Comparison of ENCODE assay signal across 10 mouse cellular contexts in the genomic region with DNA sequence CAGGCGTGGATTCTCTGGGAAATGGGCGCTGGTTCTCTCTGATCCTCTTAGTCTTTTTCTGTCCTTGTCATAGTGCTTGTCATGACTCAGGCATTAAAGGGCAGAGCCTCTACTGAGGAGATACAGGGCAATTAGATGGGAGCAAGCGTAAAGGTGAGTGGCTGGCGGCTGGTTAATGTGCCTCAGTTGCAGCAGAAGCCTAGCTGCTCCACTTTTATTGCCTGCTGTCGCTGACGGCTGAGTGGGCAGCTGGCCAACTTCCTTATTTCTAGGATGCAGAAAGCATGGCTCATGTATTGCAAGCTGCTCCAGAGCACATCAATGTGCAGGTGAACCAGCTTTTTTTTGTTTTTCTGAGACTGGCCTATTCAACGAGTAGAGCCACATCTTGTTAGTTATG. TPM values are rescaled to one million over a fixed set of nuclear protein-coding genes. Genes with fewer than 3 reads are reported as not detected.
A peak's percentile ranks its signal among the peaks of the same experiment; 100 is the strongest.
DNase-seq lines count a peak whose midpoint lies in the region; ATAC-seq lines count a peak whose summit lies in the region.
"Had no signal": no experiment of that assay in that cellular context is flagged by ENCODE, and none has a peak within 500 bp of the region (broad histone marks: within the 10 kb centered on the region; RNA-seq: fewer than 3 reads in every experiment).

No protein-coding gene starts in this region.

- 77% methylated on average over 7 of the region's 7 CpGs for WGBS in midbrain, embryonic 14.5 days
- WGBS in midbrain, embryonic 16.5 days, result 80% methylated on average over 7 of the region's 7 CpGs
- WGBS in large intestine, adult 2 months, result 21% methylated on average over 7 of the region's 7 CpGs
- WGBS in forebrain, embryonic 15.5 days, result 65% methylated on average over 7 of the region's 7 CpGs

- no peak overlapping the region for H3K4me2 ChIP-seq in midbrain, embryonic 14.5 days (ENCODE audit: low read length)
- no peak overlapping the region for H3K4me2 ChIP-seq in midbrain, embryonic 16.5 days (ENCODE audit: low read length)
- no peak overlapping the region for H3K4me2 ChIP-seq in forebrain, embryonic 15.5 days (replicated peaks)
- H3K4me2 ChIP-seq: embryonic facial prominence, embryonic 12.5 days had no signal

- no peak overlapping the region for H3K4me3 ChIP-seq in midbrain, embryonic 14.5 days (replicated peaks; ENCODE audit: low read depth, low read length)
- H3K4me3 ChIP-seq in midbrain, embryonic 16.5 days (ENCODE audit: low read depth, low read length), result no peak overlapping the region
- H3K4me3 ChIP-seq in forebrain, embryonic 15.5 days, result no peak overlapping the region
- H3K4me3 ChIP-seq: embryonic facial prominence, embryonic 12.5 days had no signal

- H3K4me1 ChIP-seq in midbrain, embryonic 14.5 days (ENCODE audit: control insufficient read depth, insufficient read depth, low read length), result peaks cover 4% of the 10 kb centered on the region; the same call in 1 of the 2 replicates
- peaks cover 2% of the 10 kb centered on the region; the same call in 1 of the 2 replicates for H3K4me1 ChIP-seq in midbrain, embryonic 16.5 days (ENCODE audit: control insufficient read depth, insufficient read depth, low read length)
- peaks cover 10% of the 10 kb centered on the region for H3K4me1 ChIP-seq in forebrain, embryonic 15.5 days
- H3K4me1 ChIP-seq: embryonic facial prominence, embryonic 12.5 days had no signal

- H3K9me3 ChIP-seq in midbrain, embryonic 14.5 days (ENCODE audit: control insufficient read depth, low read length), result no peaks in the 10 kb centered on the region
- H3K9me3 ChIP-seq in midbrain, embryonic 16.5 days (replicated peaks; ENCODE audit: control insufficient read depth, low read length, poor library complexity, severe bottlenecking), result no peaks in the 10 kb centered on the region
- H3K9me3 ChIP-seq in forebrain, embryonic 15.5 days, result no peaks in the 10 kb centered on the region
- H3K9me3 ChIP-seq: embryonic facial prominence, embryonic 12.5 days had no signal

- no peaks in the 10 kb centered on the region for H3K27me3 ChIP-seq in midbrain, embryonic 14.5 days (ENCODE audit: control insufficient read depth, insufficient read depth, low read length)
- H3K27me3 ChIP-seq in midbrain, embryonic 16.5 days (ENCODE audit: control insufficient read depth, insufficient read depth, low read depth, low read length), result no peaks in the 10 kb centered on the region; the same call in 1 of the 2 replicates
- H3K27me3 ChIP-seq in forebrain, embryonic 15.5 days, result no peaks in the 10 kb centered on the region
- H3K27me3 ChIP-seq: embryonic facial prominence, embryonic 12.5 days had no signal

- H3K27ac ChIP-seq in midbrain, embryonic 14.5 days (replicated peaks; ENCODE audit: low read depth, low read length), result no peak overlapping the region
- H3K27ac ChIP-seq in midbrain, embryonic 16.5 days (ENCODE audit: low read length), result no peak overlapping the region
- H3K27ac ChIP-seq in forebrain, embryonic 15.5 days (replicated peaks), result no peak overlapping the region
- H3K27ac ChIP-seq: embryonic facial prominence, embryonic 12.5 days had no signal

- no peaks in the 10 kb centered on the region for H3K36me3 ChIP-seq in midbrain, embryonic 14.5 days (ENCODE audit: control insufficient read depth, insufficient read depth, low read length)
- H3K36me3 ChIP-seq in midbrain, embryonic 16.5 days (ENCODE audit: control insufficient read depth, insufficient read depth, low read length), result no peaks in the 10 kb centered on the region
- no peaks in the 10 kb centered on the region for H3K36me3 ChIP-seq in forebrain, embryonic 15.5 days
- H3K36me3 ChIP-seq: embryonic facial prominence, embryonic 12.5 days had no signal

- peak; percentile 91 for DNase-seq in heart, adult 11 months
- DNase-seq in heart, adult 18-20 months, result no peak
- DNase-seq in midbrain, embryonic 14.5 days, result peak; percentile 17
- DNase-seq in cerebellum, postnatal 14 days, result peak; percentile 61 to 73
- peak; percentile 92 for DNase-seq in large intestine, adult 2 months (ENCODE audit: low read depth, low spot score)
- DNase-seq: adrenal gland, adult 8-10 months; retina, postnatal 1 day had no signal

- H3K9ac ChIP-seq in midbrain, embryonic 14.5 days (replicated peaks; ENCODE audit: low read length), result no peak overlapping the region
- no peak overlapping the region for H3K9ac ChIP-seq in midbrain, embryonic 16.5 days (ENCODE audit: low read depth, low read length)
- H3K9ac ChIP-seq in forebrain, embryonic 15.5 days (replicated peaks), result no peak overlapping the region
- H3K9ac ChIP-seq: embryonic facial prominence, embryonic 12.5 days had no signal

- ATAC-seq in midbrain, embryonic 14.5 days (ENCODE audit: low FRiP score, low TSS enrichment), result no peak
- ATAC-seq in midbrain, embryonic 16.5 days, result no peak
- ATAC-seq in forebrain, embryonic 15.5 days (replicated peaks), result no peak

RNA-seq across cellular contexts. Expression of a gene that starts 5.0 kb away (rescaled TPM):
- total RNA-seq in heart, adult 18-20 months (2021), result 10 to 100 TPM; 11.3 to 12.4 TPM
- polyA plus RNA-seq in midbrain, embryonic 14.5 days (2014; fragmentation: Nextera tagmentation; extraction: Ambion mirVana), result 48.3 and 49.3 TPM in 2 replicates
- 48.5 and 54.9 TPM in 2 replicates for polyA plus RNA-seq in midbrain, embryonic 16.5 days (2015; fragmentation: Nextera tagmentation; extraction: Ambion mirVana)
- 54.0 and 56.7 TPM in 2 replicates for polyA plus RNA-seq in large intestine, adult 2 months (2012; rRNA removed)
- 62.2 and 64.2 TPM in 2 replicates for polyA plus RNA-seq in forebrain, embryonic 15.5 days (2015; fragmentation: Nextera tagmentation; extraction: Ambion mirVana)

RNA-seq across cellular contexts. Expression of a gene that starts 10.3 kb away (rescaled TPM):
- 1 to 10 TPM in 1 of 2 experiments, under 1 TPM in 1; 0.80 to 1.3 TPM for total RNA-seq in heart, adult 18-20 months (2021)
- polyA plus RNA-seq in midbrain, embryonic 14.5 days (2014; fragmentation: Nextera tagmentation; extraction: Ambion mirVana), result 25.7 and 79.2 TPM in 2 replicates
- polyA plus RNA-seq in midbrain, embryonic 16.5 days (2015; fragmentation: Nextera tagmentation; extraction: Ambion mirVana), result 109 and 151 TPM in 2 replicates
- polyA plus RNA-seq in large intestine, adult 2 months (2012; rRNA removed), result 2.0 and 2.9 TPM in 2 replicates
- 47.0 and 50.4 TPM in 2 replicates for polyA plus RNA-seq in forebrain, embryonic 15.5 days (2015; fragmentation: Nextera tagmentation; extraction: Ambion mirVana)

RNA-seq across cellular contexts. Expression of a gene that starts 18.7 kb away (rescaled TPM):
- 10 to 100 TPM; 45.6 to 59.1 TPM for total RNA-seq in heart, adult 18-20 months (2021)
- polyA plus RNA-seq in midbrain, embryonic 14.5 days (2014; fragmentation: Nextera tagmentation; extraction: Ambion mirVana), result 82.9 and 84.3 TPM in 2 replicates
- polyA plus RNA-seq in midbrain, embryonic 16.5 days (2015; fragmentation: Nextera tagmentation; extraction: Ambion mirVana), result 108 and 121 TPM in 2 replicates
- polyA plus RNA-seq in large intestine, adult 2 months (2012; rRNA removed), result 214 and 297 TPM in 2 replicates
- polyA plus RNA-seq in forebrain, embryonic 15.5 days (2015; fragmentation: Nextera tagmentation; extraction: Ambion mirVana), result 83.1 and 86.3 TPM in 2 replicates

RNA-seq across cellular contexts. Expression of a gene that starts 24.9 kb away (rescaled TPM):
- under 1 TPM; 0.21 to 0.42 TPM for total RNA-seq in heart, adult 18-20 months (2021)
- 2.3 and 3.6 TPM in 2 replicates for polyA plus RNA-seq in midbrain, embryonic 14.5 days (2014; fragmentation: Nextera tagmentation; extraction: Ambion mirVana)
- 2.4 and 2.5 TPM in 2 replicates for polyA plus RNA-seq in midbrain, embryonic 16.5 days (2015; fragmentation: Nextera tagmentation; extraction: Ambion mirVana)
- polyA plus RNA-seq in large intestine, adult 2 months (2012; rRNA removed), result 13.0 and 17.0 TPM in 2 replicates
- 7.8 and 9.5 TPM in 2 replicates for polyA plus RNA-seq in forebrain, embryonic 15.5 days (2015; fragmentation: Nextera tagmentation; extraction: Ambion mirVana)

RNA-seq across cellular contexts. Expression of a gene that starts 27.0 kb away (rescaled TPM):
- 100 to 1,000 TPM; 106 to 141 TPM for total RNA-seq in heart, adult 18-20 months (2021)
- 312 and 318 TPM in 2 replicates for polyA plus RNA-seq in midbrain, embryonic 14.5 days (2014; fragmentation: Nextera tagmentation; extraction: Ambion mirVana)
- 291 and 309 TPM in 2 replicates for polyA plus RNA-seq in midbrain, embryonic 16.5 days (2015; fragmentation: Nextera tagmentation; extraction: Ambion mirVana)
- polyA plus RNA-seq in large intestine, adult 2 months (2012; rRNA removed), result 554 and 560 TPM in 2 replicates
- polyA plus RNA-seq in forebrain, embryonic 15.5 days (2015; fragmentation: Nextera tagmentation; extraction: Ambion mirVana), result 375 and 378 TPM in 2 replicates

Comparison
In these comparisons a context has a peak if more than half of its experiments do, and no peak if none do; other contexts are left out.
1. DNase-seq: peak in heart, adult 11 months (single experiment), midbrain, embryonic 14.5 days (single experiment), cerebellum, postnatal 14 days (2 of 2) and large intestine, adult 2 months (single experiment); none in heart, adult 18-20 months (0 of 2).